Mouse (Mus musculus) liver, adult 2 months (tissue): Measurements from ENCODE around the gene Gpr37l1.

Source experiments
- CTCF ChIP-seq: fragments of 200-500 bp; IDR thresholded peaks from 2 replicates; pipeline ENCODE4 v1.5.1; 2011; ENCODE audit warnings: low read depth, low read length, control low read depth
- POLR2A ChIP-seq: fragments of 200-500 bp; IDR thresholded peaks from 2 replicates; pipeline ENCODE4 v1.6.1; 2011; ENCODE audit warnings: low read length, control low read depth; ENCODE audit not compliant: insufficient read depth; ENCODE audit errors: extremely low read depth

DNA sequence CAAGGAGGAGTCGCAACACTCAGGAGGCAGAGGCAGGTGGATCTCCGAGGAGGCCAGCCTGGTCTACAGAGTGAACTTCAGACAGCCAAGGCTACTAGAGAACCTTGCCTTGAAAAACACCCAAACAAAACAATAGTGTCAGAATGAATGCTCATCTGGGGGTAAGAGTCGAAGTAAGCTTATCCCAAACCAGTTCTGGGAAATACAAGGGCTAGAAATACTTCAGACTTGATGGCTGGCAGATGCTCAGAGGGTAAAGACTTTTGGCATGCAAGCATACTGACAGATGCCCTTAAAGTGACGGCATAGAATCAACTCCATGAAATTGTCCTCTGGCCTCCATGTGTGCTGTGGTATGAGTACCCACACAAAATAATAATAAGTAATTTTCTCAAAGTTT is 21.7 kb upstream of the Gpr37l1 start:
- TF ChIP-seq POLR2A: no peak
- no peak for TF ChIP-seq CTCF
